Mouse (Mus musculus) ES-E14 (cell line): ENCODE data around the gene Zbtb7a.

ENCODE experiments used
- CHD2 ChIP-seq: IDR thresholded peaks from 2 replicates; pipeline ENCODE4 v1.6.1; 2014; ENCODE audit warnings: mild to moderate bottlenecking, low read depth, low read length, inconsistent platforms
- HCFC1 ChIP-seq: IDR thresholded peaks from 2 replicates; pipeline ENCODE4 v1.6.1; 2012; ENCODE audit warnings: low read length, inconsistent platforms, borderline replicate concordance; ENCODE audit not compliant: insufficient read depth
- MAFK ChIP-seq: IDR thresholded peaks from 2 replicates; pipeline ENCODE4 v1.6.1; 2014; ENCODE audit warnings: mild to moderate bottlenecking, low read depth, low read length, inconsistent platforms; ENCODE audit not compliant: insufficient read depth
- ZC3H11A ChIP-seq: IDR thresholded peaks from 2 replicates; pipeline ENCODE4 v1.6.1; 2012; ENCODE audit warnings: low read depth, mild to moderate bottlenecking, inconsistent platforms, low read length, borderline replicate concordance
- ZNF384 ChIP-seq: IDR thresholded peaks from 2 replicates; pipeline ENCODE4 v1.6.1; 2012; ENCODE audit warnings: low read depth, low read length, inconsistent platforms

GRCm38 (mm10) chr10:81122889-81123288 lies 12.1 kb upstream of the Zbtb7a start:
- TF ChIP-seq ZC3H11A (no peak), CHD2 (no peak), MAFK (no peak), ZNF384 (no peak), HCFC1 (no peak)
